Mouse (Mus musculus): ENCODE results near the gene Cer1. TPM values are rescaled to one million over a fixed set of nuclear protein-coding genes. Genes with fewer than 3 reads are reported as not detected.

Gene Cer1
- total RNA-seq, 2 experiments from 2014 or later = not detected

DNA sequence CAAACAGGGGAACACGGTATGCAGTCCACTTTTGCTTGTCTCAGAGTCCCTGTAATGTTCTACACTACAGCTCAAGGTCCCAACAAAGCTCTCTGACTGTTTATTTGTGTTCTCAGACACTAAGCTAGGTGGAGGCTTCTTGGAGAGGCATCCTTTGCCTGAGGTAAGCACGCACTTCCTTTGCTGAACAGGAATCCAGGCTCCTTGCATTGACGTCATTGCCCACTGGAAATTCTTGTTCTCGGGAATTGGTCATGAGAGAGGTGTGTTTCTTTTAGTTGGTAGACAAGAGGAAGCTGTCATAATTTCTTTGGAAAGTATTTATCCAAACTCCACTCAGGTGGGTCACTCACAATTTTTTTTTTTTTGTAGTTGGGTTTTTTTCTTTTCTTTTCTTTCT lies 9.4 kb downstream of the Cer1 start:
- DNase-seq (ENCODE audit: low spot score in 2 of 2) = no peak

DNA sequence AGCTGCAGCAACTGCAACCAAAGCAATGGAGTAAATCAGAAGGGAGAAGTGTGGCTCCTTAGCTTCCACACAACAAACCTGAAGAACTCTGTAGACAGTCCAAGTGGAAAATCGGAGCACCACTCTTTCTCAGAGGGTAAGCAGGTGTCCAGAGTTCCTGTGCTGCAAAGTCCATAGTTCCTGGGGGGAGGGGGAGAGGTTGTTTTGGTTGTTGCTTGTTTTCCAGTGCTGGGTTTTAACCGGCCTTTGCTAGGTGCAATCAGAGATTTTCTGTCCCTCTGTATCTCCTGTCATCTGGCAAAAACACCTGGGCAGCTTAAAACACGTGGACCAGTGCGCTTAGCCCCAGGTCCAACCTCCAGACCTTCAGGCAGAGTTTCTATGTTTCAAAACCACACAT lies 10.2 kb downstream of the Cer1 start:
- no peak for DNase-seq (ENCODE audit: low spot score in 2 of 2)

DNA sequence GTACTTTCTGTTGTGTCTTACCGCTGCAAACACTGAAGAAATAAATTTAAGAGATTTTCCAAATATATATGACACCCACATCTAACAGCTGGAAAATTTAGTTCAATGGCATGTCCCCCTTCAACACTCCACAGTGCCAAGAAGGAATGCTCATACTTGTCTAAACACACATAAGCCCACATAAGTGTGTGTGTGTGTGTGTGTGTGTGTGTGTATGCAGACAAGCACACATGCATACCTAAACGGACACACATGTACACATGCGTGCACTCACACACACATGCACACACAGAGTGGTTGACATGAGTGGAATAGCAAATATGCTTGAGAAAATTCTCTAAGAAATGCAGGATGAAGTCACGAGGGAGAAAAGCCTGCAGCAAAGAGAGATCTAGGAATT lies 12.4 kb downstream of the Cer1 start:
- no peak for DNase-seq (ENCODE audit: low spot score in 2 of 2)

DNA sequence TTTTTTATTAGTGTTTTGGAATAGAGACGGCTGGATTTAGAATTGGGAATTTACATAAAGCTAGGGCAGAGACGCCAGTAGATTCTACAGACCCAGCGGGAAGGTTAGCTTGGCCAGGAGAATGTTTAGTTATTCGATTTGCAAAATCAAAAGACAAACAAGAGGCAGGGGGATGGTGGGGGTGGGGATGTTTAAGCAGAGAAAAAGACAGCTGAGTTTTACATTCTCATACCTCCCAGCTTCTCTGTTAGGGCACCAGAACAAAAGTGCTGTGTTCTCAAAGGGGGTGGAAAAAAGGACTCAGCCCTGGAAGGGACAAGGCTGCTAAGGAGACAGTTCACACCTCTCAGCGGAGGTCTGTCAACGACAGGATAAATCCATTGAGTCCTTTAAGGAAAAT lies 12.8 kb downstream of the Cer1 start:
- no peak for DNase-seq (ENCODE audit: low spot score in 2 of 2)

DNA sequence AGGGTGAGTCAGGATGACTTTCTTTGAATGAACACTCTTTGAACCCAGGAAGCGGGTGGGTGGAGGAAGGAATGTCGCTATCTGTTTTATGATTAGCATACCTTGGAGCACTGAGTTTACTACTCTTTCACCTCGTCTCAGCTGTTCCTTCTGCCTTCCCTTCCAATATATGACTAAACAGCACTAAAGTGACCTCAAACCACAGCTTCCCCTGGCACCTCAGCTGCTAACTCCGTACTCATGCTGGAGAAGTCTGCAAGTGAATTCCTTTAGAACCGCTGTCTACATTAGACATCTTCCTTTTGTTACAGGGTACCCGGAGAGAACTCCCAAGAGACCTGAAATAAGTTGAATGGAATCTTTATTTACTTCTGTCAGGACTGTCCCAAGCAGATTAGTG lies 14.0 kb downstream of the Cer1 start:
- DNase-seq (ENCODE audit: low spot score in 2 of 2) = no peak

DNA sequence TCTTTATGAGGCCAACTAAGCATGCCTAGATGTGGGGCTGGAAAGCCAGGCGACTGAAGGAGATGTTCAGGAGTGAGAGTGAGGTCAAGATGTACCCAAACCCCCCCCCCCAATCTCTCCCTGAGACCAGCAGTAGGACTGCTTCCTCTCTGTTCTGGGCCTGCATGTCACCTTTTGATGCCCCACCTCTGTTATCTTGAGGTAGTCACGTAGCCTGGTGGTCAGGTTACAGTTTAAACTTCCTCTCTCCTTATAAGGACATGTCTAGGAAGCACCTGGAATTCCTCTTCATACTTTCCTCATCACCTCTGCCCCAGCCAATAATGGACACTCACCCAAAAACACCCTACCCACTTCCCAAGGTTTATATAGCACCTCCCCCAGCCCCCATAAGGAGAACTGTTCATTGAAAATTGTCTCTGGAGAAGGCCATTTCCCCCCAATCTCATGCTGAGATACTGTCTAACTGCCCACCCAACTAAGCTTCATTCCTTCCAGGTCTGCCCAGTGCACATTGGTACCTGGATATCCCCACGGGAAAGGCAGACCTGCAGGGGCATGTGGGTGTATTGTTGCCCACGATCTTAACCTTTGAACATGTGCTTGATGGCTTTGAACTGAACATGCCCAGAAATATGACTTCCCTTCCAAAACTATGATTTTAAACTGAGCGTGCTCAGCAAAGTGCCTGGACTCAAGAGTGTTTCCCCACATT lies 17.1 kb downstream of the Cer1 start:
- DNase-seq (ENCODE audit: low spot score in 2 of 2) = no peak

DNA sequence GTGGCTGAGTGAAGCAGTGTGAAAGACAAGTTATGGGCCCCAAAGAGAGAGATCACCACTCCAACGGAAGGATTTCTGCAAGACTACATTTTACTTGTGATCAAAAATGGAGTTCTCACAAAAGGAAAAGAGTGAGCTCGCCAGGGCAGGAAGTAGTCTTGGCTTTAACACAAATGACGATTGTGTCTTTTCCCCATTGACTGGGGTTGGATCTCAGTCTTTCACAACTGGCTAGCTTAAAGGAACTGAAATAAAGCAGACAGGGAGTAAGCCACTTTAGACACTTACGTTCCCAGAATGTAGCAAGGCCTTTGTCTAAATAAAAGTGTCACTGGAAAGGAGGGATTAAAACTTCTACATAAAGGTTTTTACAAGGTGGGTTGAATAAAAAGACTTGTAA lies 17.8 kb downstream of the Cer1 start:
- DNase-seq (ENCODE audit: low spot score in 2 of 2) = no peak

DNA sequence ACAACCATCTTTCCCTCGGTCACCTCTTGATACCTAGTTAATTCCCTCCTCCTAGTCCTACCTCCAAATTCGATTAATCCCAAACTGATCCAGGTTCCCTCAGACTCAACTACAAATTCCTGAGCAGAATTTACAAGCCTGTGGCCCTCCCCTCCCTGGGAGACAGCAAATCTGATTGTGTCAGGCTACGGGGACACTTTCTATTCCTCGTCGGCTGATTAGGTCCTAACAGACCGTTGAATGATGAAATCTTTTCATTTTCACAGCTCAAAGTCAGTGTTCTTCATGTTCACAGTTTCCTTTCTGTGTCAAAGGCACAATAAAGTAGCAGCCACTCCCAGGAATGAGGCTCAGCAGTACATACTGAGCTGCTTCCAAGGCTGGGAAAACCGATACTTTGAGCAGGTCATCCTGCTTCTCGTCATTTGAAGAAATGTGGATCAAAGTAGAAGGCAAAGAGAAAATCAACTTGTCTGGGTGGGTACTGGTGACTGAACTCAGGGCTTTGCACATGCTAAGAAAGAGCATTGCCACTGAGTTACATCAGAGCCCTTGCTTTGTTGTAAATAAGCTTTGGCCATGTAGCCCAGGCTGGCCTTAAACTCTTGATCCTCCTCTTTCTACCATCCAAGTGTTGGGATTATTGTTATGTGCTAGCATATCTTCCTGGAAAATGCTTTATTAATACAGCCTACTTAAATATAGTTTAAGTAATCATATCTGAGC lies 19.8 kb downstream of the Cer1 start:
- DNase-seq (ENCODE audit: low spot score in 2 of 2) = no peak

DNA sequence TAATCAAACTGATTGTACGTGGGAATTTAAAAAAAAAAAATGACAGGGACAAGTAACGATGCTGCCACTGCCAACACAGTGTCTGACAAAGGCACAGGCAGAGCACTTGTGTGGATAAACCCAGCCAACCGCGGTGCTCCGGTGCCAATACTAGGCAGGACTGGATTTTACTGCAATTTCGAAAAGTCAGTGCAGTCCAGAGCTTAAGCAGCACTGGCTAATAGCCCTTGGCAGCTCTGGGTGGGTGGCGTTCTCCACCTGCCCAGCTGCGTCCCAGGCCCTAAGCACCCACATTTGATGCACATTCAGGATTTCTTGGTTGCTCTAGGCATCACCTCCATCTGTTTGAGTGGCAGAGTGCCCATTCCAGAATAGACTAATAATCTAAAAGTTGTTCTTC lies 21.6 kb downstream of the Cer1 start:
- DNase-seq (ENCODE audit: low spot score in 2 of 2) = peak in 1 of 2 experiments; percentile 35

DNA sequence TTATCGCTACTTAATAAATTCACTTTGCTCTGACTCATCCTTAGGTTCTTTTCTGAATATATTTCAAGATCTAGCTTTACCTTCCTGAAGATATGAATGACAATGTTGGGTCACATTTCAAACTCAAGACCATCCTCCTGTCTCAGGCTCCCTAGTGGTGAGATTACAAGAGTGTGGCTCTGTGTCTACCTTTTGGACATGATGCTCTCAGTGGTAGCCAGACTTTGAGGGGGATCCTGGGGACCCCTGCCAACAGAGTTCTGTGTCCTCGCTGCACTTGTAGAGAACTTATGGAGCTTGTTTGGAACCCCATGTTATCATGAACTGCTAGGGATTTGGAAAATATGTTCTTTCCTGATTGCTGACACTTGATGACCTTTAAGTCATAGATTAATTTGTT lies 23.5 kb downstream of the Cer1 start:
- DNase-seq (ENCODE audit: low spot score in 2 of 2) = no peak

DNA sequence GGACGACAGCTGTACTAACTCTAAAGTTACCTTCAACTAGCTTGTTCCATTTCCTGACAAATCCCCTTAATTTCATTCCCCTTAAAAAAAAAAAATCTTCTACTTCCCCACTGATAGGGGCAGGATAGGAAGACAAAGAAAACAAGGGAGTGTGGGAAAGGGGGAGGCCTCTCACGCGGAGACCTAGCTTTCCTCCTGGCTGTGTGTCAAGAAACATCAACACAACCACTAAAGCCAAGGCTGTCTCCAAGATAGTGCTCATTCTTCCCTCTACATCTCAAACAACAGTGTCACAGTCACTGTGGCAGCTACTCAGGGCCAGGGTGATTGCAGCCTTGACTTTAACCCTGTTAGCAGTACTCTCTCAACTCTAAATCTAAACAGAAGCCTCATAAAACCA lies 24.4 kb downstream of the Cer1 start:
- no peak for DNase-seq (ENCODE audit: low spot score in 2 of 2)

DNA sequence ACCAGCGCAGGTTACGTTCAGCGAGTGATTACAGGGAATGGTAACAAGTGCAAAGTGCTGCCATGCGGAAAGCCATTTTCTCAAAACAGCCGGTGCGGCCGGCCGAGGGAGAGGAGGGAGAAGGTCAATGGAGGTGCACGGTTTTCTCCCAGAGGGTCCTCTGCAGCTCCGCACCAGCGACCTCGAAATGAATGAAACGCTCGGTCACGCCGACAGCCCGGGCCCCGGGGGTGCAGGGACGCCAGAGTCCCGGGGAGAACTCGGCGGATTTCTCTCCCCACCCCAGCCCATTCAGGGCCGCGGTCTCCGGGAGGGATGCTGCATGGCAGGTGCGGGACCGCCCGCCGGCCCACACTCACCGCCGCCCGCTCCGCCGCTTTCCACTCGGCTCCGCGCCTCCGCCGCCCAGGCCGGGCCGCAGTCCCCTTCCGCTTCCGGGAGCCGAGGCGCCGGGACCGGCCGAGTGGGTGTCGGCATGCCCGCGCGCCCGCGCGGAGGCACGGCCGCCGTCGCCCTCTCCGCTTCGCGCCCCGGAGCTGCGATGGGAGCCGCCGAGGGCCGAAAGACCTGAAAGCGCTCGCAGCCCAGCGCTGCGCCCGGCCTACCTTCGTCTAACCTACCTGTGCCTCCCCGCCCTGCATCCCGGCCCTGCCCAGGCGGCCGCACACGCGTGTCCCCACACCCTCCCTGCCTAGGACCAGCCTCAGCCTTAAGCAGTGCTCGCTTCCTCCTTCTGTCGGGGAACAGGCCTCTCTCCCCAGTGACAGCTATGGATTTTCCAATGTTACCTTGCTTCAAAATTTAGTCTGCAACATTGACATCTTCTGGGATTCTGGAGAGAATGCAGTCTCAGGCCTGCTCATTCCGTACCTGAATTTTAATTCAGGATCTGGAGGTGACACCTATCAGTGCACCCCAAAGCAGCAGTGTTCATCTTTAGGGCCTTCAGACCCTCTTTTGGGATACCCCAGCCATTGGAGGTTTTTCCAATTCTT lies 25.5 kb downstream of the Cer1 start, which contains the start of gene Zdhhc21:
Gene Zdhhc21, minus strand, starts transcription at position 828 of the 995 bp plus-strand sequence.
- DNase-seq (ENCODE audit: low spot score in 2 of 2) = peak; percentile 81 to 83

DNA sequence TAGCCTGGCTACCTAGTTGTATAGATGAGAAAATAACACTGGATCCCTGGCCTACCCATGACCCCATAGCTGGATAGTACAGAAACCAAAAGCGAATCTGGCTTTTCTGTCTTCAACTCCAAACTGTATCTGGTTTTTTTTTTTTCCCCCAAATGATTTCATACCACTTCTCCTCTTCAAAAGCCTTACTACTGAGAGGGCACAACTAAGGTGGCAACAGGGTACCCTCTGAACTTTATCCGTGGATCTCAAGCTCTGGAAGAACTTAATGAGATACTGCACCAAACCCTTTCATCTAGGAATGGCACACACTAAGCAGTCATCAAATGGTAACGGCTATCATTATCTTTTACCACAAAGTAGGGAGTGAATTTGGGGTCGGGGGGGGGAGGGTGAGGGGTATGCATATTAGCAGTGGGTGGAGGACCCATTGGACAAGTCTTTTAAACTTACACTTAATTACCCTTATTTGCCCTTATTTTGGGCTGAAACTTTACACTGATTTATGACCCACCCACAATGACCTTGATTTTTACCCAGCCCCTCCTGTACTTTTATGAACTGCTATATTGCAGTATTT lies 26.4 kb downstream of the Cer1 start:
- DNase-seq (ENCODE audit: low spot score in 2 of 2) = no peak

DNA sequence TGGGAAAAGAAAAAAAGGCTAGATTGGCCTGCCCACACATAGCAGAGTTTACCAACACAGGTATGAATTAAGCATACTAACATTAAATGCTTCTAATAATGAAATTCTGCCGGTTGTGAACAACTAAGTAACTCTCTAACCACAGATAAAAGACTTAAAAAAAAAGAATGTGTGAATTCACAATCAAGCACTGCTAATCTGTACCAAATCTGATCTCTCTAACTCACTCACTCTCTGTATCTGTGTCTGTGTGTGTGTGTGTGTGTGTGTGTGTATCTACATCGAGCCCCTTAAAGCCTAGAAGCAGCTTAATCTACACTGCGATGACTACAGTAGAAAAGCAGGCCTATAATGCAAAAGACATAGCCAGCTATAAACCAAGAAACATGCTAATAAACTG lies 28.0 kb downstream of the Cer1 start:
- DNase-seq (ENCODE audit: low spot score in 2 of 2) = no peak

DNA sequence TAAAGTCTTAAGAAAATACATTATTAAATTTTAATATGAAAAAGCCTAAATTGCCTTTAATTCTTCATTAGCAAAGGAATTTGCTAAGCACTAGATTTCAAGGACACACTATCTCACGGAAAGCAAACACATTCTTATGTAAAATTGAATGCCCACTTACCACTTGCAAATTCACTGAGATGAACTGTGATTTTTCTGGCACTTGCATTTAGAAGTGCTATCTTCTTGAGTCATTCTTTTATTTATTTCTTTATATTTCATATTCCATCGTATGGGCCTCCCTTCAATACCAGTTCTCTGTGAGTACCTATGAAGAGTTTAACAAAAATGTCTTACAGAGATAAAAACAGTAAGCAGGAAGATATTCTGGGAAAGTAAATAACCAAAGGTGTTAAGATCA lies 31.1 kb downstream of the Cer1 start:
- no peak for DNase-seq (ENCODE audit: low spot score in 2 of 2)

DNA sequence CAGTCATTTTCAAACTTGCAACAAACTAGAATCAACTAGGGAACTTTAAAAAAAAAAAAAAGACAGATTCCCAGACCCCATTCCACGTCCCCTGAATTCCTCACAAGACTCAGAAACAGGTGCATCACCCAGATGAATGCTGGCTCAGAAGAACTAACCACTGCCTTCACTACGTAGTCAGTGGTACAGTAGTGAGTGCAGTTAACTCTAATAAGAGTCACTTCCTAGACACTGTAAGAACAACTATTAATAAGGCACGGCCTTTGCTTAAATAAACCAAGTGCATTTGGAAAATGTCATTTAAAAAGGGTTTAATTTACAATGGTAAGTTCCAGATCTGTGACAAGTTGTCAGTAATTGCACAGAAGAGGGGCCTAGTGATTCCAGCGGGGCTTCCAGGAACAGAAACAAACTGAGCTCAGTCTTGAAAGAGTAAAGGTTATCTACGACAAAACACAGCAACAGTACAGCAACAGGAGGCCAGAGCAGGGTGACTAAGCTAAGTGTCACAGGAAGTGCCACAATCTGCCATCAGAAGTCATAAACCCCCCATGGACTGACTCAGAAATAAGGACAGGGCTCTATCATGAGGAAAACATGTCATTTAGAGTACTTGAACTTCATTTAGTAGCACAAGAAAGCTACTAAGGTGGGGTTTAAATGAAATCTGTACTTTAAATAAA lies 36.3 kb downstream of the Cer1 start:
- no peak for DNase-seq (ENCODE audit: low spot score in 2 of 2)

DNA sequence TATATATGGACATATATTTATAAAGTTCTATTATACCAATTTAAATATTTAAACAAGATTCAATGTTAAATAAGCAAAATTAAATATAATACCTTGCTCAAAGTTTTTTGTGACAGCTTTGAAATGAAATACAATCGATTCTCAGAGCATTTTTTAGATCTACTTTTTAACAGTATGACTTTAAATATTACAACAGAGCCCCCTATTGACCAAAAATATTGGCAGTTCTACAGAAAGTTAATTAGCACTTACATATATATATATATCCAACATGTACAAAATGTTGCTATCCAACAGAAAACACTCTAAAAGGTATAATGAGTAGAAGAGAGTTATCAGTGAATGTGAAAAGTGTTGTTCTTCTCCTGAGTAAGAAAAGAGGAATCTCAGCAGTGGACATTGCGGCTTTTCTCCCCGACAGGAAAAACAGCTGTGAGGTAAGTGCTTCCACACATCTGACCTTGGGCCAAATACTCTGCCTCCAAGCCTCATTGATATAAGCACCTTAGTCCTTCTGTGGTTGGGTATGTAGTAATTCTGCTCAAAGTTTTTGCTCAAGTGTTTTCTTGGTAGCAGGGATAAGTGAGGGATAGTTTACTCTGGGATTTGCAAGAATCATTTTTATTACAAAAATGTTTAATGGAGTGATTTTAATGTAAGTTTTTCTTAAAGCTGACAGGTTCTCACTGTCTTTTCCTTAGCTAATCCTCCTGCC lies 47.3 kb downstream of the Cer1 start:
- DNase-seq (ENCODE audit: low spot score in 2 of 2) = peak in 1 of 2 experiments; percentile 32

Data from layer of hippocampus, adult 18-20 months (tissue).